Mouse (Mus musculus) cerebellum, adult 2 months (tissue): ENCODE measurements around the gene Zfhx3. TPM values are rescaled to one million over a fixed set of nuclear protein-coding genes. Genes with fewer than 3 reads are reported as not detected.

ENCODE experiments used
- DNase-seq, 2 experiments: peaks; one replicate each; pipeline ENCODE4 v3.0.0; 2021
- H3K27ac ChIP-seq: fragments of 200-500 bp; 2 replicates; pipeline ENCODE4 v1.5.1; 2012; ENCODE audit warnings: low read length, control low read depth, inconsistent platforms; ENCODE audit not compliant: insufficient read depth
- H3K27me3 ChIP-seq: fragments of 200-500 bp; 2 replicates; pipeline ENCODE4 v1.6.1; 2012; ENCODE audit warnings: inconsistent platforms, mild to moderate bottlenecking, low read length, moderate library complexity; ENCODE audit not compliant: control insufficient read depth, insufficient read depth
- H3K4me1 ChIP-seq: fragments of 200-500 bp; 2 replicates; pipeline ENCODE4 v1.6.1; 2011; ENCODE audit warnings: low read length; ENCODE audit not compliant: control insufficient read depth, insufficient read depth
- H3K4me3 ChIP-seq: fragments of 200-500 bp; replicated peaks from 2 replicates; pipeline ENCODE3; 2011; ENCODE audit warnings: mild to moderate bottlenecking, low read depth, low read length, control low read depth; ENCODE audit not compliant: insufficient read depth
- CTCF ChIP-seq: fragments of 200-500 bp; IDR thresholded peaks from 2 replicates; pipeline ENCODE4 v1.5.1; 2011; ENCODE audit warnings: low read depth, mild to moderate bottlenecking, control low read depth, low read length, moderate library complexity, borderline replicate concordance; ENCODE audit not compliant: insufficient read depth
- POLR2A ChIP-seq: fragments of 200-500 bp; IDR thresholded peaks from 2 replicates; pipeline ENCODE4 v1.6.1; 2011; ENCODE audit warnings: low read length, control low read depth, borderline replicate concordance; ENCODE audit not compliant: insufficient read depth
- WGBS: fragments of 180-500 bp; shearing (Covaris S2); methylation state at CpG from one replicate; pipeline ENCODE4 v1.1.7; 2018; 5-methylcytosine and 5-hydroxymethylcytosine counted together
- polyA plus RNA-seq: library from polyadenylated mRNA; depleted of rRNA; stranded (reverse); fragments of >200 nt; gene quantifications from 2 replicates; pipeline ENCODE4 v1.2.3, GENCODE M21; 2012

The Zfhx3 gene
- polyA plus RNA-seq, 1 experiment, result 3.3 TPM

- WGBS, result 85% methylated on average over 4 of the region's 4 CpGs
- DNase-seq, result no peak
- Histone ChIP-seq H3K4me1 (no peaks in the 10 kb centered on the region), H3K27ac (no peak overlapping the region), H3K4me3 (no peak overlapping the region), H3K27me3 (no peaks in the 10 kb centered on the region)
- TF ChIP-seq POLR2A, result no peak
- TF ChIP-seq CTCF, result no peak
These were observed 240.9 kb downstream of the Zfhx3 start for GRCm38 (mm10) chr8:108183296-108183695.

GRCm38 (mm10) chr8:108183948-108184347 lies 241.5 kb downstream of the Zfhx3 start:
- DNase-seq, result no peak
- Histone ChIP-seq H3K27ac (no peak overlapping the region), H3K4me1 (no peaks in the 10 kb centered on the region), H3K27me3 (no peaks in the 10 kb centered on the region), H3K4me3 (no peak overlapping the region)
- TF ChIP-seq CTCF, result no peak
- no peak for TF ChIP-seq POLR2A
- 84% methylated on average over 8 of the region's 8 CpGs for WGBS

- no peak for TF ChIP-seq POLR2A
- no peak for TF ChIP-seq CTCF
- DNase-seq, result no peak
- no peak overlapping the region for H3K27ac ChIP-seq
- no peaks in the 10 kb centered on the region for H3K27me3 ChIP-seq
- H3K4me3 ChIP-seq, result no peak overlapping the region
- 88% methylated on average over 3 of the region's 3 CpGs for WGBS
- no peaks in the 10 kb centered on the region for H3K4me1 ChIP-seq
These were observed 243.8 kb downstream of the Zfhx3 start for GRCm38 (mm10) chr8:108186289-108186688.

GRCm38 (mm10) chr8:108188044-108188443 lies 245.6 kb downstream of the Zfhx3 start:
- TF ChIP-seq CTCF, result no peak
- TF ChIP-seq POLR2A, result no peak
- Histone ChIP-seq H3K27ac (no peak overlapping the region), H3K4me3 (no peak overlapping the region), H3K4me1 (no peaks in the 10 kb centered on the region), H3K27me3 (no peaks in the 10 kb centered on the region)
- DNase-seq, result no peak
- WGBS, result 74% methylated on average over 4 of the region's 4 CpGs

GRCm38 (mm10) chr8:108194571-108194970 lies 252.1 kb downstream of the Zfhx3 start:
- TF ChIP-seq POLR2A, result no peak
- no peak for TF ChIP-seq CTCF
- Histone ChIP-seq H3K4me1 (no peaks in the 10 kb centered on the region), H3K4me3 (no peak overlapping the region), H3K27me3 (no peaks in the 10 kb centered on the region), H3K27ac (no peak overlapping the region)
- 27% methylated on average over 8 of the region's 8 CpGs for WGBS
- DNase-seq, result no peak

- no peak overlapping the region for H3K27ac ChIP-seq
- H3K4me1 ChIP-seq, result no peaks in the 10 kb centered on the region
- H3K27me3 ChIP-seq, result no peaks in the 10 kb centered on the region; the same call in 1 of the 2 replicates
- H3K4me3 ChIP-seq, result no peak overlapping the region
- 91% methylated on average over 3 of the region's 3 CpGs for WGBS
- no peak for DNase-seq
- TF ChIP-seq CTCF (no peak), POLR2A (no peak)
These were observed 272.6 kb downstream of the Zfhx3 start for GRCm38 (mm10) chr8:108215026-108215425.

- no peak for TF ChIP-seq POLR2A
- no peak for TF ChIP-seq CTCF
These were observed 275.9 kb downstream of the Zfhx3 start for GRCm38 (mm10) chr8:108218171-108218840.

GRCm38 (mm10) chr8:108220511-108220910 lies 278.1 kb downstream of the Zfhx3 start:
- no peak overlapping the region for H3K4me3 ChIP-seq
- no peak for DNase-seq
- H3K4me1 ChIP-seq, result no peaks in the 10 kb centered on the region
- WGBS, result 62% methylated on average over 3 of the region's 3 CpGs
- no peak overlapping the region for H3K27ac ChIP-seq
- TF ChIP-seq CTCF (no peak), POLR2A (no peak)
- no peaks in the 10 kb centered on the region; the same call in 1 of the 2 replicates for H3K27me3 ChIP-seq

More at GRCm38 (mm10) chr8:108218171-108218840, 275.9 kb downstream of the Zfhx3 start:
- Histone ChIP-seq H3K27me3 (no peaks in the 10 kb centered on the region; the same call in 1 of the 2 replicates), H3K4me1 (no peaks in the 10 kb centered on the region), H3K4me3 (no peak overlapping the region), H3K27ac (no peak overlapping the region)
- DNase-seq, result no peak
- WGBS, result 12% methylated on average over 13 of the region's 13 CpGs

- no peak overlapping the region for H3K4me3 ChIP-seq
- 84% methylated on average over 2 of the region's 2 CpGs for WGBS
- no peak for TF ChIP-seq POLR2A
- no peak for TF ChIP-seq CTCF
- H3K4me1 ChIP-seq, result no peaks in the 10 kb centered on the region
- H3K27me3 ChIP-seq, result no peaks in the 10 kb centered on the region; the same call in 1 of the 2 replicates
- H3K27ac ChIP-seq, result no peak overlapping the region
- DNase-seq, result no peak
These were observed 279.6 kb downstream of the Zfhx3 start for GRCm38 (mm10) chr8:108222091-108222490.
